Mouse (Mus musculus) liver, adult (tissue): ENCODE data around the gene H2-Eb2.

Experiments used
- GATA4 ChIP-seq: IDR thresholded peaks from 2 replicates; pipeline ENCODE4 v1.6.1; 2014; ENCODE audit warnings: mild to moderate bottlenecking, low read length; ENCODE audit not compliant: insufficient replicate concordance

The H2-Eb2 gene

GRCm38 (mm10) chr17:34376847-34377246, 51.4 kb downstream of the H2-Eb2 start, which contains the start of gene Btnl1:
Gene Btnl1, plus strand, starts transcription at chr17:34377132.
- TF ChIP-seq GATA4, result no peak

- TF ChIP-seq GATA4, result no peak
These were observed 52.2 kb downstream of the H2-Eb2 start for GRCm38 (mm10) chr17:34377450-34378209.

GRCm38 (mm10) chr17:34378716-34379115, 53.3 kb downstream of the H2-Eb2 start:
- no peak for TF ChIP-seq GATA4

DNA sequence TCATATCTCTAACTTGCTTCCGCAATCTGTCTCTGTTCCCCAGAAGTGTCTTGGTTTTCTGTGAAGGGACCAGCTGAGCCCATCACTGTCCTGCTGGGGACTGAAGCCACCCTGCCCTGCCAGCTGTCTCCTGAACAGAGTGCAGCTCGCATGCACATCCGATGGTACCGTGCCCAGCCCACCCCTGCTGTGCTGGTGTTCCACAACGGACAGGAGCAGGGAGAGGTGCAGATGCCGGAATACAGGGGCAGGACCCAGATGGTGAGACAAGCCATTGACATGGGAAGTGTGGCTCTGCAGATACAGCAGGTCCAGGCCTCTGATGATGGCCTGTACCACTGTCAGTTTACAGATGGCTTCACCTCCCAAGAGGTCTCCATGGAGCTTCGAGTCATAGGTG, 54.0 kb downstream of the H2-Eb2 start:
- TF ChIP-seq GATA4, result no peak

- TF ChIP-seq GATA4, result no peak
These were observed 56.4 kb downstream of the H2-Eb2 start for GRCm38 (mm10) chr17:34381876-34382275.

GRCm38 (mm10) chr17:34383212-34383611, 57.7 kb downstream of the H2-Eb2 start:
- no peak for TF ChIP-seq GATA4

DNA sequence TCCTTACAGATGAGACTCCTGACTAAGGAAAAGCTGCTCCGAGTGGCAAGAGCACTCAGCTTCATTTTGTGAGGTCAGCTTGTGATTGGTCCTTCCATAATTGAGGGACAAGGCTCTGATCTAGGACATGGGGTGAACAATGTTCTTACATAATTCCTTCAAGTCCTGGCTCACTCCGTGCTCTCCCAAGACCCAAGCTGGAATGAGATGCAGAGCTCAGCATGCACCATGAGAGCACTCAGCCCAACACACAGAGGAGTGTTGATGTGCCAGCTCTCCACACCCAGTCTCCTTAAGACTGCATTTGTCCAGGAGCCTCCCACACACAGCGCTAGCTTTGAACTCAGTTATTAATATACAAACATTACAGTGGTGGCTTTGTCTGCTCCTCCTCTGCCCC, 59.2 kb downstream of the H2-Eb2 start:
- TF ChIP-seq GATA4, result no peak

DNA sequence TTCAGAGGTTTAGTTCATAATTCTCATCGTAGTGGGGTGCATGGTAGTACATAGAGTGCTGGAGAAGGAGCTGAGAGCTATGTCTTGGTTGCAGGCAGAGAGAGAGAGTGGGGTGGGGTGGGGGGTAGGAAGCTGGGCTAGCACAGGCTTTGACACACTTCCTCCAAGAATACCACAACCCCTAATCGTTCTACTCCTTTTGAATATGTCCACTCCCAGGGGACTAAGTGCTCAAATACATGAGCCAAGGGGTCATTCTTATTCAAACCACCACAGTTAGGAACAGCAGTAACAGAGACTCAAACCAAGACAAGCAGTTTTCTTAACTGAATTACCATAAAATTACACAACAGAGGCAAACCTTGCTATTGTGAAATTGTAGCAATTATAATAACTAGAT, 61.2 kb downstream of the H2-Eb2 start:
- TF ChIP-seq GATA4, result no peak

DNA sequence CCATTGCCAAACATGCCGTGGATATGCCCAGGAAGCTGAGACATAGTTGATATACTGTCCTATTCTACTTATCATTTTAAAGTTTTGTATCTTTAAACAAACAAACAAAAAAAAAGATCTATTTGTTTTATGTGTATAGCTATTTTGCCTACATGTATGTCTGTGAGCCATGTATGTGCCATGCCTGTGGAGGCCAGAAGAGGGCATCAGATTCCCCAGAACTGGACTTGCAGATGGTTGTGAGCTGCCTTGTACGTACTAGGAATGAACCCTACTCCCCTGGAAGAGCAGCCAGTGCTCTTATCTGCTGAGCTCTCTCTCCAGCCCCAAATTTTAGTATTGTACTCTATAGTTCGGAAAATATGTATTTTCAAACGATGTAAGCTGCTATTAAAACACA, 63.0 kb downstream of the H2-Eb2 start:
- no peak for TF ChIP-seq GATA4
